Mouse (Mus musculus) embryo, embryonic 10 days (tissue): Measurements from ENCODE around the gene Gm45716.
A peak's percentile ranks its signal among the peaks of the same experiment; 100 is the strongest.
"Not testable (repeated sequence)": the region's sequence is repeated elsewhere in the genome, so short reads cannot be mapped to it uniquely, and the experiment has no call there.

Experiments
- DNase-seq: peaks from one replicate; pipeline ENCODE4 v3.0.0-alpha.2; 2015; ENCODE audit warnings: low spot score

The Gm45716 gene

DNA sequence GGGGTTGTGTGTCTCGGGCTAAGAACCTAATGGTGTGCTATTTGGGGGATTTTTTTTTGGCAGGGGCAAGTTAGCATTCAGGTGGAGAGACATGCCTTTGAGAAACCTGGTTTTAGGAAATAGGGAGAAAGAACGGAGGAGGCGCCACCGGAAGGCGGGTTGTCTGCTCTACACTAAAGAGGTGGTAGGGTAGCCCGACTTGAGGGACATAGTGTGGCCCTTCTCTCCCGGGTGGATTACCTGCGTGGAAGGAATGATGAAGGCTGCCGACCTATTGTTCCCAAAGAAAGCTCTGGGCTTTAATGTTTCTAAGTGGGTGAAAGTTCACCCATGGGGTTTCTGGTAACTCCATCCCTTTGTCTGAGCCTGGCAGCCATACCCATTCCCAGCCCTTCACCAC lies 62.7 kb downstream of the Gm45716 start:
- peak; percentile 35 for DNase-seq

DNA sequence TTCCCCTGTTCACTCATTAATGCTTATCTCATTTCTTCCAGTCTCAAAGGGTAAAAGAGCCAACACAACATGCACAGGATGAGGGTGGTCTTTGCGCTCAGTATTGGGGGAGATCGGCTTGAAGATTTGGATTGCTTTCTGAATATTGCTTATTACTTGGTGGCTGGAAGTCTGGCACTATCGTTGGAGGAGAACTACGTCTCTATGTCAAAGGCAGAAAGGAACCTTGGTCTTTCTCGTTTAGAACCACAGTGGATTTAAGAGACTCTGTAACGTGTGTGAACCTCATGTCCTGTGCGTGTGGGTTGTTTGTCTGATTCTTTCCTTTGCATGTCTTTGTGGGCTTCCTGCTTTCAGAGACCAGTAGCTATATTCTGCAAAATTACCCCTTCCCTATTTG lies 63.2 kb downstream of the Gm45716 start:
- no peak for DNase-seq

DNA sequence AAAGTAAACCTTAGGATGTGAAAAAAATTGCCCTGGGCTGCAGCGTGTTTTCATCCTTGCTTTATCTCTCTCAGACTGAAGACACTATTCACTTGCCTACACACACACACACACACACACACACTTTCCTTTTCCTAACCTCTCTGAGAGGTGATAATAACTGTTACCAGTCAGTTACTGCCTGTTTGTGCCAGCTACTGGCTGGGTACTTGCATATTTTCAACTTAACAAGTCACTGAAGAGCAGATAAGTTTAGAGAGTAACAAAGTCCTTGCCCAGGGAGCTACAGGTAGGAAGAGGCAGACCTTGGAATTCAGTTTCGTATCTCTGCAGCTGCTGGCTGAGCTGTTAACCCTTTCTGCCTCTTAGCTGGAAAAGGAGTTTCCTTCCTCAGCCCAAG lies 64.4 kb downstream of the Gm45716 start:
- DNase-seq = no peak

DNA sequence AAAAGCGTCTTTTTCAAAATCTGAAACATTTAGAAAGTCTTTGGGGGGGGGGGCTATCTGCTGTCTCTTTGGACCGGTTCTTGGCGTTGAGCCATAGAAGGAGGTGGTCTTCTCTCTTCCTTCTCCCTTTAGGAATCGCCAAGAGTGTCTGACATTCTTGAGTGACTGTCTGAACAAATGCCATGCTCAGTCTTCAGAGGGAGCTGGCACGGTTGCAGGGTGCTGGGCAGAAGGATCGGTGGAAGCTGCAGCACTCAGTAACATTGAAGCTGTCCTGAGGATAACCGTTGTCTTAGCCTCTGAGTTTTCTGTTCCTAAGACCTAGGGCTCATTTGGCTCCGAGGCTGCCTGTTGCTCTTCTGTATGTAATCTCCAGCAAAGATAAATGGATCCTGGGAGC lies 64.9 kb downstream of the Gm45716 start:
- no peak for DNase-seq

DNA sequence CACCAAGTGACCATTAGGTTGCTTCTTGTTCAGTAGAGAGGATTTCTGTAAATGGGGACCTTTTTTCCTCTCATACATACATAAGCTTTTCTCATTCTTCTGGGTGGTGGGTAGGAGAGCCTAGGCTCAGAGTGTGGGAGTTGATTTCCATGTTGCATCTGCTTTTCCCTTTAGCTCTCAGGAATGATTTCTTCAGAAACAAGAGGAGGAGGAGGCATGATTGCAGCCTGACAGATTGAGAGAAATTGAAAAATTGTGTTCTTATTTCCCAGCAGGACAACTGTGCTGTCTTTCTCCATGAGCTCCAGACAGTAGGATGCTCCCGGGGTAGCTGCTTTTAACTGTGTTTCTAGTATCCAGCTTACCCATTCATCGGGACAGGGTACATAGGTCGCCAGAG lies 67.1 kb downstream of the Gm45716 start:
- no peak for DNase-seq

DNA sequence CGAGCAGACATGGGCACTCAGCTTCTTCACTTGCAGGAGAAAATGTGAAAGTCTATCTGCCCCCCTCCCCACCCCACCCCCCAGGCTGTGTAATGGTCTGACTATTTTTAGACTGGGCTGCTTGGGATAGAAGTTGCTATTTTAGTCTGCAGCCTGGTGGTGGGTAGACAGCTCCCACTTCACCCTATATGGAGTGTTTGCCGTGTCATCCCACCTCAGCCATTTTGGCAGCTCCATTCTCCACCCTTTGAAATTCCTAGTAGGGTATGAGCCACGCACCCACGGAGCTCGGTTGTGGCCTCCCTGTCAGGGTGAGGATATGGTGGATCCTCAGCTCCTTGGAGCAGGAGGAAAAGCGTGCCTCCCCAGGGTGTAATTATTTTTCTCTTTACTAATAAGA lies 68.2 kb downstream of the Gm45716 start:
- DNase-seq = no peak

DNA sequence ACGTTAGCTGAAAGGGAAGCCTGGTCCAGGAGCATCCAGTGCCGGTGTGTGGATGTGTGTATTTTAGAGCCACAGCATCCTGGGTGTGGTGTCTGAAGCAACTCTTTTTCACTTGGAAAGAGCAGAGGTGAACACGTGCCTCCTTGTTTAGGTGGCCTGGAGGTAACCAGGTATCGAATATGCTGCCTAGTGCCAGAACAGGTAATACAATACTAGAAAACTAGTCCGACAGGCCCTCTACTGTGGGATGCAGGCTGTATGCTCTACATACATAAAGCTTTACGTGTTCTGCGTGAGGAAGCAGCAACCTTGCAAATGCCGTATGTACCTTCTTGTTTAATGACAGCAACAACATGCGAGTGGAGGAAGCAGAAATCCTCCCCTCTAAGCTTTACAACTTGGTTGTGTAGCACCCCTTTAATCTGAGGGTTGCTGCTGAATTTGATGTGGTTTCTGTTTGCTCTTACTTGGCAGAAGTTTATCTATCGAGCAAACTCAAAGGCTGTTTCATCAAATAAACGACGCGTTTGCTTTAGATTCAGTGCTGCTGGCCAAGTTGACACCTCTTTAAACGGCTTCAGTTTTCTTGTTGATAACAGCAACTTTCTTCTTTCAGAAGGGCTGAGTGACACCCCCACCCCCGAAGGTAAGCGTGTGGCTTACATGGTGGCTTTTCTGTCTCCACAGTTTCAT lies 69.5 kb downstream of the Gm45716 start:
- no peak for DNase-seq

DNA sequence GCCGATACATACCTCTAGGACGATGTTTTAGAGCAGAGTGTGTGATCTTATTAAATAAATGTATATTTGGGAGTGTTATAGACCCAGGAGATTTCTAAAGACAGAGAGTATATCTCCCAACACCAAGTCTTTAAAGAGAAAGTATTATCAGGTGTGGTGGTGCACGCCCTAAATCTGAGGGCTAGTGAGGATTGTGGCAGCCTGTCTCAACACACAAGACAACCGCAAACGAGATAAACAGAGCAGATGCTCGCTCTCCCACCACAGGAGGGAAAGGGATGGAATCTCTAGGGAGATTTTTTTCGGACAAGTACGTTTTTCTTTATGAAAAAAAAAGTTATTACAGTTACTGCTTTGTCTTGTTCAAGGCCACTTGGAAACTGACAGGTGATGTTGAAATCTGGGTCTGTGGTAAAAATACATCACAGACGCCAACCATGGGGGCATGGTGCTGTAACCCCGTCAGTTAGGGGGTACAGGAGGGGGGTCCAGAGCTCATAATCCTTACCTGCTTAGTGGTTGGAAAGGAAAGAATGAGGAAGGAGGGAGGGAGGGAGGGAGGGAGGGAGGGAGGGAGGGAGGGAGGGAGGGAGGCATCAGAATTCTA lies 70.9 kb downstream of the Gm45716 start:
- DNase-seq = no peak

DNA sequence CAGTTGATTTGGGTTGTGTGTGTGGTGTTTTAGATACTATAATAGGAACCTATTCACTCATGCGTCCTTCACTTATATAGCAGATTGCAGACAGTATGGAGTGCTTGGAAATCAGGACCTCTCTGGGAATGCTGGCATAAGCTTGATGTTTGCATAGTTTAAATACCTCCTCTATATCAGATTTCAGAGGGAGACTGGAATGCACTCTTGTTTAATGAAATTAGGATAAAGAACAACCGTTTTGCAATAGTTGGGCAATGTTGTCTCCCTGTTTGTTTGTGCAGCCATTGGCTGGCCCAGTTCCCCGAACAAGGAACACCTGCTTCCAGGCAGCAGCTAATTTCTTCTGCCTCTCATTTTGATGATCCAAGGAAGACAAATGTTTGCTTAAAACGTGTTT lies 71.6 kb downstream of the Gm45716 start:
- no peak for DNase-seq

DNA sequence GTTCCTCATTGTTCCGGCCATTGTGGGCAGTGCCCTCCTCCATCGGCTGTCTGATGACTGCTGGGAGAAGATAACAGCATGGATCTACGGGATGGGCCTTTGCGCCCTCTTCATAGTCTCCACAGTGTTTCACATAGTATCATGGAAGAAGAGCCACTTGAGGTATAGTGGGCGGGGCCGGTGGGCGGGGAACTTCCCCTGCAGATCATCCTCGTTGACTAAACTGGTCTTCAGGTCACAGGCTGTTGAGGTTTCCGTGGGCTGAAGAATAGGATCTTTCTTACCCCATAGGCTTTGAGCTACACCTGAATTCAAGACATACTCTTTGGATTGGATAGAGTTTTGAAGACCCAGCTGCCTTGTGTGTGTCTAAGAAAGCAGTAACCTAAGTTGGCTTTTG lies 72.3 kb downstream of the Gm45716 start:
- no peak for DNase-seq

DNA sequence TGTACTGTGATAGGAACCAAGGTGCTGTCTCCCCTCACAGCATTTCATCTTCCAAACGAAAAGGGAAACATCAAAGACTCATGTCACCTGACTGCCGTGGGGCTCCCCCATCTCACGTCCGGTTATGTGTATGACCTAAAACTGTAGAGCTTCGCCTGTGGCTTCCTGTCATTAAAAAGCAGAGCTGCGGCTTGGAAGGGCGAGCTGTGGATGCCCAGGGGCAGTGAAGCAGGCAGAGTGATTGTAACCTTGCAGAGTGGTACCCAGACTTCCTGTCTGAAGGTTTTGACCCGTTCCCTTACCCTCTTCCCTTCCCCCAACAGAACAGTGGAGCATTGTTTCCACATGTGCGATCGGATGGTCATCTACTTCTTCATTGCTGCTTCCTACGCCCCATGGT lies 76.7 kb downstream of the Gm45716 start:
- DNase-seq = no peak

DNA sequence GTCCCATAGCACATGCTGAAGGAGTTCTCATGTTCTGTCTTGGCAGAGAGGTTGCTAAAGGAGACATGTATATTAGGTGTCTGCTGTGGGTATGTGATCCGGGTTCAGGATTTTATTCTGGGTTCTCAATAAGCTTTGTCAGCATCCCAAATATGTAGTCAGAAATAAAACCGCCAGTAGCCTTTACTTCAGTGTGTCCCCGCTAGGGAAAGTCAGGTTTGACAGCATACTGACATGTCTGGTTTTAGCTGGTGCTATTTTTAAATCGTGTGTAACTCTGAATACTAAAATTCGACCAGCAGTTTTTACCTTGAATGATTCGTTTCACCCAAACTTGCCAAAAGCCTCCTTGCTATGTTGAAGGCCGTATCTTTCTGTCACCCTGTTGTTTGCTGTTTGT lies 78.1 kb downstream of the Gm45716 start:
- no peak for DNase-seq

DNA sequence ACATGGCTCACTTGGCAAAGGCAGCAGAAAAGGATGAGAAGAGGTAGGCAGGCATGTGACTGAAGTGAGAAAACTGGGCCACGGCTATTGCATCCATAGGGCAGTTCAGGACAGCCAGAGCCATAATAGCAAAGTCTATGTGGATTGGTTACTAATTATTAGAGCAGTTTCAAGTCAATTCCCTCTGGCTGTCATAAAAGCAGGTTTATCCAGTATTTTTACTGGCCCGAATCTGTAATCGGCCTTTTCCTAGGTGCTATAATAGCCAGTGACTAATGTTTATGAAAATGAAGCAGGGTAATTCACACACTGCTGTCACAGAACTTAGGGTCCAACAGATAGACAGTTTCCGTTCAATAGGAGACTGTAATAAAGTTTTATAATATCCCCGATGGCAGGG lies 81.5 kb downstream of the Gm45716 start:
- DNase-seq = no peak

DNA sequence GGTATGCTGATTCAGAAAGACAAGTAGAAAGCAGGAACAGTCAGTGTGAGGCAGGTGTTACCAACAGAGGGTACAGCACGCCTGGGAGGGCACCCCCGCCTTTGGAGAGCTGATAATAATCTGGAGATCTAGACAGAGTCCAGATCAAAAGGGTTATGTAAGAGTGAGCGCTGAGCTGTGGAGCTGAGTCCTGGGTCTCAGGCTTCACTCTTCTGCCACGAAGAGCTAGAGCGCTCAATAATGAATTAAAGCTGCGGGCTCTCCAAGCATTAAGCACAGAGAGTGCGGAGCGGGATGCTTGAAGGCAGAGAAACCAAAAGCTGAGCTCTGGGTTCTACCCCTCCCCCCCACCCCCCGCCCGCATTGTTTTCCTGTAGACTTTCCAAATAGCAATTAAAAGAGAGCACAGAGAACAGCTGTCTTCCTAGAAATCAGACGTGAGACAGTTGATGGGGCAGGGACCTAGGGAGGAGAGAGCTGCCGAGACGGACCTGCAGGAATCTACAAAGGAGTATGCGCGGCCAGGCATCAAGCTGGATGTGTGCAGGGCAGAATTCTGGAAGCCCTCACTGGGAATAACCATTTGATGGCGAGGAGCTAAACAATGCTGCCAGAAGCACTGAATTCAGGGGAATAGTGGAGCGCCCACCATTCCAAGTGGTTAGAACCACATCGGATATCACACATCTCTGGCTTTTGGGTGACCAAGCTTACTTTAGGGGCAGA lies 82.1 kb downstream of the Gm45716 start:
- no peak for DNase-seq

DNA sequence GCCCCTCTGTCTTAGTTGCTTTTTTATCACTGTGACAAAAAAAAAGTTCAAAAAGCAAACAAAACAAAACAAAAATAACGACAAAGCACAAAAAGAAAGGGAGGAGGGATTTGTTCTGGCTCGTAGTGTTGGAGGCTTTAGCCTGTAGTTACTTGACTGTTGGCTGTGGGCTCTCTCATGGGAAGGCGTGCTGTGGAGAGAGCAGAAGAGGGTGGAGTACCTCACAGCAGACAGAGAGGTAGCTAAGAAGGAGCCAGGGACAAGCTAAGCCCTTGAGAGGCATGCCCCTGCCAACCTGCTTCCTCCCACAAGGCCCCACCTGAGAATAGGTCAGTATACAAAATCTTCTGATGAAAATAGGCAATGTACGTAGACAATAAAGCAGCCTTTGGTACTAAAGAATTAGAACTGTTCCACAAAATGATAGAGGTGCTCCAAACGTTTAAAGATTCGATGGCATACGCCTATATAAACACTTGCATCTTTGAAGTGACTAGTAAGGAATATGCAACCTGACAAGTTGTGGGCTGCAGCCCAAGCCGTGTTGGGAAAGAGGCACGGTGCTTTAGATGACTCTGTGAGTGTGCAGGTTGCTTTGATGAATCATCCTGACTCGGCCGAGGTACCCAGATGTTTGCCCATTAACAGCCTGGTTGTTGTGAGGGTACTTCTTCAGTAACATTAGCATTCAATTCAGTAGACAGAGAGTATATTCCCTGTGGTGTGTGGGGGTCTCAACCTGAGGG lies 82.8 kb downstream of the Gm45716 start:
- no peak for DNase-seq

DNA sequence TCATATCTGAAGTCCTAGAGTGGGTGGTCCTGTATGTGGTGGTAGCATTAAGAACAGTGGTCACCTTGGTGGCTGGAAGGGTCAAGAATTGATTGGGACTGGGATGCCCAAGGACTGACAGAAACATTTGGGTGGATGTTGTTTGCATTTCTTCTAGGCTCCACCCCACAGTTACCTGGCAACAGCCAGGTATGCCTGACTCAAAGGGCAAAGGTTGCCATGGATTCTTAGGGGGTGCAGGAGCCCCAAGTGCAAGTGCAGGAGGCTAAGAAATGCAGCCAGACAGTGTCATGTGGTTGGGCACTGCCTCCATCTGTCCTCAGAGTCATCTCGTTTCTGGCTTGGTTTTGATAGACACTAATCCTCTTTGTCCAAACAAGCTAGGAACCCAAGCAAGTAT lies 86.7 kb downstream of the Gm45716 start:
- no peak for DNase-seq

DNA sequence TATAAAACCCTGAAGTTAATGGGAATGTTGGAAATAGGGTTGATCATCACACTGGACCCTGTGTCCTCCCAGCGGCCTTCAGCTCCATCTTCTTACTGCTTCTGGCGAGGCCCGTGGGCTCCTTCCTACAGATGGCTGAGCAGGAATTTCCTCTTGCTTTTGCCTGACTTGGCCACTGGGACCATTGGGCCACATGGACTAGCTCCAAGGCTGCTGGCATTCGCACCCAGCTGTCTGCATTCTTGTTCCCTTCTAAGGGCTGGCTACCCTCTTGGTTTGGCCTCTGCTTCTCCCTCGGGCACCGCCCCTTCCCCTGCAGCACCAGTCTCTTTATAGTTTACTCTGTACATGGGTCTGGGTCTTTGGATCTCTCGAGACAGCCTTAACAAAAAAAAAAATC lies 88.2 kb downstream of the Gm45716 start:
- no peak for DNase-seq

DNA sequence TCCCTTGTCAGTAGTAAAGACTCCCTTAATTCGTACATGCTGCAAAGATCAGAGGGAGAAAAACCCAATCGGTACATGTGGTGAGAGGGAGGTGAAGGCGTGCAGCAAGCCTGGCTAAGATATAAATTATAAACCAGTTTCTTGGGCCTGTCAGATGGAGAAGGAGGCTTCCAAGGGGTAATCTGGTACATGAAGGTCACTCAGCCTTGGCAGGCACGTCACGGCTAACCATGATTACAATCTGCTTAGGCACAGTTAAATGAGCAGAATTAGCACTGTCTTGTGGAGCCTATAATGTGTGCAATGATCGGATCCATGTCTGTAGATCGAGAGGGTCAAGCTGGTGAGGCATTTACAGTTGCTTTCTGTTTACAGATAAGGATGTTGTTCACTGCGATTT lies 88.7 kb downstream of the Gm45716 start:
- DNase-seq = no peak

DNA sequence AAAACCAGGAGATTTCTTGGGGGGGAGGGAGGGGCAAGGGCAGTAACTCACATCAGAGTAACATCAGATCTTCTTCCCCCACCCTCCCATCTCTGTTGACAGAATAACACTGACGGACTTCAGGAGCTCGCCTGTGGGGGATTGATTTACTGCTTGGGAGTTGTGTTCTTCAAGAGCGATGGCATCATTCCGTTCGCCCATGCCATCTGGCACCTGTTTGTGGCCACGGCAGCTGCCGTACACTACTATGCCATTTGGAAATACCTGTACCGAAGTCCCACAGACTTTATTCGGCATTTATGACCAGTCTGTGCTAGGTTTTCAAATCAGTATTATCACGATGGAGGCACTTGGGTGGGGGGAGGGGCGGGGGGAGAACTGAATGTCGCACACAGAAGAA lies 89.1 kb downstream of the Gm45716 start:
- no peak for DNase-seq

DNA sequence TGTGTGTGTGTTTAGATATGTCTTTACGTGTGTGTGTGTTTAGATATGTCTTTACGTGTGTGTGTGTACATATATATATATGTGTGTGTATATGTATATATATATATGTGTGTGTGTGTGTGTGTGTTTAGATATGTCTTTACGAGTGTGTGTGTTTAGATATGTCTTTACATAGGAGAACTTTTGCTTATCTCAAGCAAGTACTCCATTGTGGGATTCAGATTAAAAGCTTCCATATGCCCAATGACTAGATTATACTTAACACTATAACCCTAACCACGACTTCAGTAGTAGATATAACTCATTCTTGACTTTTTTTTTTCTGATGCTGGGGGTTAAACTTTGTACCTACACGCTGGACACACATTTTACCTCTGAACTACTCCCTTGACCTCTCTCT lies 92.6 kb downstream of the Gm45716 start:
- DNase-seq = no peak

DNA sequence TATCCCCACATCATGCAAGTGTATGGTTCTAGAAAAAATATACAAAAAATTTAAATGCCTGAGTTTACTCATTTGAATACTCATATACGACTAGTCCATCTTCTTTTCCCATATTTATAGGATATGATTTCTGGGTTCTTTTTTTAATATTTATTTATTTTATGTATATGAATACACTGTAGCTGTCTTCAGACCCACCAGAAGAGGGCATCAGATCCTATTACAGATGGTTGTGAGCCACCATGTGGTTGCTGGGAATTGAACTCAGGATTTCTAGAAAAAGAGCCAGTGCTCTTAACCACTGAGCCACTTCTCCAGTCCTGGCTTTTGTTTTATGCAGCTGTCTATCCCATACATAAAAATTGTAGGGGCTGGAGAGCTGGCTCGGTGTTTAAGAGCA lies 94.5 kb downstream of the Gm45716 start:
- DNase-seq = not testable (repeated sequence)

DNA sequence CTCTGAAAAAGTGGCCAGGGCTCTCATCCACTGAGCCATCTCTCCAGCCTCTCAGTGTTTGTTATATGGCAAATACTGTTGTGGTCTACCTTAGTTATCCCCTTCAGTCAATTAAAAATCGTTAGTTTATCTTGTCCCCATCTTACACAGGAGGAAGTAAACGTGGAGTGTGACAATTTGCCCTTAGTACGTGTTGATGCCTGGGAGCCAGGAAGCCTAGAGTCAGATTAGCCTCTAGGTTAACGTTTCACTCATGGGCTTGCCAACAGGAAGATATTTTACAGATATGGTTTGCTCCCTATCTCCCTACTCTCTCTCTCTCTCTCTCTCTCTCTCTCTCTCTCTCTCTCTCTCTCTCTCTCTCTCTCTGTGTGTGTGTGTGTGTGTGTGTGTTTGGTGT lies 95.7 kb downstream of the Gm45716 start:
- DNase-seq = no peak

DNA sequence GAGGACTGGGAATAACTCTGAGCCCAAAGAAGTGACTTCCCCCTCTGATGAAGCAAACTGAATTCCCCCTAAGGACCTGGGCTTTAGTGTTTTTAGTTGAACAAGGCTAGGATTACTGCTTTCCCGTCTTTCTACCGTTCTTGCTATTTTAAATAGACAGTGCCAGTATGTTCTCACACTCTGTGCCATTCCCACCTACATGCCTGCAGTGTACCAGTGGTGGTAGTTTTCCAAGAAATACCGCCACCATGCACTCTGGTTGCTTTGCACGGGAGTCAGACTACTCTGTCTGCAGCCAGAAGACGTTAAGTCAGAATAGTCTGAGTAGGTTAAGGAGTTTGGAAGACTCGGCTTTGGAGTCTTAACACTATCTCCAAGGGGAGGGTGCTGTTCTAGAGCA lies 96.1 kb downstream of the Gm45716 start:
- DNase-seq = no peak
